Mouse (Mus musculus) ES-CJ7 (cell line): ENCODE data around the gene Ncf4.

Experiments
- DNase-seq: peaks from one replicate; pipeline ENCODE4 v3.0.0; 2011; ENCODE audit warnings: low read depth, low spot score

Ncf4 gene

GRCm38 (mm10) chr15:78310971-78311370 lies 66.4 kb downstream of the Ncf4 start:
- no peak for DNase-seq
